Mouse (Mus musculus) lung, embryonic 14.5 days (tissue): Measurements from ENCODE around the gene Myh3. TPM values are rescaled to one million over a fixed set of nuclear protein-coding genes. Genes with fewer than 3 reads are reported as not detected.
A peak's percentile ranks its signal among the peaks of the same experiment; 100 is the strongest.

Experiments
- ATAC-seq: fragments of 200-750 bp; cut with Nextera tagmentation; 2 replicates; pipeline ENCODE4 v1.8.0; 2017; ENCODE audit warnings: mild to moderate bottlenecking, moderate TSS enrichment, moderate library complexity; ENCODE audit not compliant: insufficient read depth
- DNase-seq: peaks from one replicate; pipeline ENCODE4 v3.0.0-alpha.2; 2015
- H3K27ac ChIP-seq: fragments of 300-500 bp; sonication (generic); 2 replicates; pipeline ENCODE4 v1.5.1; 2014; ENCODE audit warnings: low read depth, mild to moderate bottlenecking, moderate library complexity
- H3K27me3 ChIP-seq: fragments of 300-500 bp; sonication (generic); 2 replicates; pipeline ENCODE4 v1.6.1; 2014; ENCODE audit warnings: low read length, control low read depth; ENCODE audit not compliant: insufficient read depth
- H3K36me3 ChIP-seq: fragments of 300-500 bp; sonication (generic); 2 replicates; pipeline ENCODE4 v1.6.1; 2014; ENCODE audit warnings: control low read depth; ENCODE audit not compliant: insufficient read depth
- H3K4me1 ChIP-seq: fragments of 300-500 bp; sonication (generic); 2 replicates; pipeline ENCODE4 v1.6.1; 2014; ENCODE audit warnings: antibody characterized with exemption, control low read depth; ENCODE audit not compliant: insufficient read depth
- H3K4me2 ChIP-seq: fragments of 300-500 bp; sonication (generic); 2 replicates; pipeline ENCODE4 v1.6.1; 2014; ENCODE audit warnings: mild to moderate bottlenecking
- H3K4me3 ChIP-seq: fragments of 300-500 bp; sonication (generic); 2 replicates; pipeline ENCODE4 v1.5.1; 2014; ENCODE audit warnings: low read depth, low read length
- H3K9ac ChIP-seq: fragments of 300-500 bp; sonication (generic); 2 replicates; pipeline ENCODE4 v1.6.1; 2014
- H3K9me3 ChIP-seq: fragments of 300-500 bp; sonication (generic); 2 replicates; pipeline ENCODE4 v1.6.1; 2016; ENCODE audit warnings: low read depth, low read length, control low read depth
- CTCF ChIP-seq: IDR thresholded peaks from 2 replicates; pipeline ENCODE4 v1.5.1; 2016; ENCODE audit warnings: antibody characterized with exemption, low read depth
- WGBS: fragments of 180-500 bp; shearing (Covaris S2); extraction: QIAGEN DNeasy Blood & Tissue Kit; methylation state at CpG from one replicate; pipeline ENCODE4 v1.1.7; 2014; 5-methylcytosine and 5-hydroxymethylcytosine counted together
- polyA plus RNA-seq: library from polyadenylated mRNA; unstranded; fragments of >200 nt; fragmentation: Nextera tagmentation; extraction: Ambion mirVana; gene quantifications from 2 replicates; pipeline ENCODE4 v1.2.1, GENCODE M21; 2014

Gene Myh3
- polyA plus RNA-seq, 1 experiment from 2014 or later: 0.17 TPM

GRCm38 (mm10) chr11:67093201-67093600 lies 15.1 kb downstream of the Myh3 start:
- no peaks in the 10 kb centered on the region for H3K36me3 ChIP-seq
- no peak overlapping the region for H3K4me3 ChIP-seq
- 66% methylated on average over 9 of the region's 9 CpGs for WGBS
- no peak for TF ChIP-seq CTCF
- no peak overlapping the region for H3K9ac ChIP-seq
- no peak overlapping the region for H3K4me2 ChIP-seq
- H3K9me3 ChIP-seq: no peaks in the 10 kb centered on the region
- no peaks in the 10 kb centered on the region; the same call in 1 of the 2 replicates for H3K27me3 ChIP-seq
- DNase-seq (no peak), ATAC-seq (no peak)
- H3K4me1 ChIP-seq: no peaks in the 10 kb centered on the region
- H3K27ac ChIP-seq: no peak overlapping the region

DNA sequence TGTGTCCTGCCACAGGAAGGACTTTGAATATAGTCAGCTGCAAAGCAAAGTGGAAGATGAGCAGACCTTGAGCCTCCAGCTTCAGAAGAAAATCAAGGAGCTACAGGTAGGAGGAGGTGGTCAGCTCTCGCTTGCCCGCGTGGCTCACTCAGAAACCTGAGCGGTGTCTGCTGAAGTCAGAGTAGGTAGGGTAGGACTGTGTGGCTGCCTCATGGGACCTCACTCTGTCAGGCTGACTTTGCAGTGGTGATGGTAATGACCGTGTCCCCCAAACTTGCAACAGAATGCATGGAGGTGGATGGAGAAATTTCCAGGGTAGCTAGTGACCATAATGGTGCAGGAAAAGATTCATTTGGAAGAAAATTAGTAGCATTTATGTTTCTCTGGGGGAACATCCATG lies 15.6 kb downstream of the Myh3 start:
- WGBS: 94% methylated on average over 5 of the region's 5 CpGs
- Histone ChIP-seq H3K4me3 (no peak overlapping the region), H3K27me3 (no peaks in the 10 kb centered on the region; the same call in 1 of the 2 replicates), H3K27ac (no peak overlapping the region), H3K4me2 (no peak overlapping the region), H3K9ac (no peak overlapping the region), H3K9me3 (no peaks in the 10 kb centered on the region), H3K36me3 (no peaks in the 10 kb centered on the region), H3K4me1 (no peaks in the 10 kb centered on the region)
- ATAC-seq (no peak), DNase-seq (no peak)
- no peak for TF ChIP-seq CTCF

DNA sequence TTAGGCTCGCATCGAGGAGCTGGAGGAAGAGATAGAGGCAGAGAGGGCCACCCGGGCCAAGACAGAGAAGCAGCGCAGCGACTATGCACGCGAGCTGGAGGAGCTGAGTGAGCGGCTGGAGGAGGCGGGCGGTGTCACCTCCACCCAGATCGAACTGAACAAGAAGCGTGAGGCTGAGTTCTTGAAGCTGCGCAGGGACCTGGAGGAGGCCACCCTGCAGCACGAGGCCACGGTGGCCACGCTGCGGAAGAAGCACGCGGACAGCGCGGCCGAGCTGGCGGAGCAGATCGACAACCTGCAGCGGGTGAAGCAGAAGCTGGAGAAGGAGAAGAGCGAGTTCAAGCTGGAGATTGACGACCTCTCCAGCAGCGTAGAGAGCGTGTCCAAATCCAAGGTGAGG lies 16.4 kb downstream of the Myh3 start:
- Histone ChIP-seq H3K9ac (no peak overlapping the region), H3K36me3 (no peaks in the 10 kb centered on the region), H3K4me2 (no peak overlapping the region; the same call in 1 of the 2 replicates), H3K9me3 (no peaks in the 10 kb centered on the region), H3K4me1 (no peaks in the 10 kb centered on the region), H3K27me3 (no peaks in the 10 kb centered on the region; the same call in 1 of the 2 replicates), H3K4me3 (no peak overlapping the region), H3K27ac (no peak overlapping the region)
- no peak for ATAC-seq
- 60% methylated on average over 29 of the region's 29 CpGs for WGBS
- no peak for DNase-seq
- TF ChIP-seq CTCF: no peak

DNA sequence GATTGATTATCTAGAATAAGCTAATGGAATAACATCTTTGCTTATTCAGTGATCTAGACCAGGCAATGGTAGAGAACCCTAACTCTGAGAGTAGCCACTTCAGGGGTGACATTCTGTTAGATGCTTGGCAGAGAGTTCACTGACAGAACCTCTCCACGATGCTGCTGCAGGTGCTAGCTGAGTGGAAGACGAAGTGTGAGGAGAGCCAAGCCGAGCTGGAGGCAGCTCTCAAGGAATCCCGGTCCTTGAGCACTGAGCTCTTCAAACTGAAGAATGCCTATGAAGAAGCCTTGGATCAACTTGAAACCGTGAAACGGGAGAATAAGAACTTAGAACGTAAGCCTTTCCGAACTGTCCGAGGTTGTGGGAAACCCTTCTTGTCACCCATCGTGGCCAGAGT lies 19.6 kb downstream of the Myh3 start:
- no peak overlapping the region for H3K9ac ChIP-seq
- TF ChIP-seq CTCF: no peak
- no peak for ATAC-seq

DNA sequence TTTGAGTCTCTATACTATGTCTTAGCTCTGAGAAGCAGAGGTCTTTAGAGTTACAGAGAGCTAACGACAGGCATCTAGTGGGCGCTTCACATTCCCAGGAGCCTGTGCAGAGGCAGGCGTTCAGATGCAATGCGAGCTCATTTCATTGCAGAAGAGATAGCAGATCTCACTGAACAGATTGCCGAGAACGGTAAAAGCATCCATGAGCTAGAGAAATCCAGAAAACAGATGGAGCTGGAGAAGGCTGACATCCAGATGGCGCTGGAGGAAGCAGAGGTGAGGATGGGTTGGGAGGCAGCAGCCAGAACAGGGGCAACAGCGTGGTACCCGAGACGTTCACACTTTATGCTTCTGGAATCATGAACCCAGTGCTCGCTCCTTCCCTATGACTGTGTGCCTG lies 20.3 kb downstream of the Myh3 start:
- H3K36me3 ChIP-seq: no peaks in the 10 kb centered on the region
- WGBS: 76% methylated on average over 11 of the region's 11 CpGs
- no peak for TF ChIP-seq CTCF

More for the DNA sequence above, 19.6 kb downstream of the Myh3 start:
- Histone ChIP-seq H3K27me3 (no peaks in the 10 kb centered on the region; the same call in 1 of the 2 replicates), H3K27ac (no peak overlapping the region), H3K4me2 (no peak overlapping the region), H3K9me3 (no peaks in the 10 kb centered on the region), H3K36me3 (no peaks in the 10 kb centered on the region), H3K4me1 (no peaks in the 10 kb centered on the region), H3K4me3 (no peak overlapping the region)
- WGBS: 81% methylated on average over 10 of the region's 10 CpGs
- DNase-seq: no peak

DNA sequence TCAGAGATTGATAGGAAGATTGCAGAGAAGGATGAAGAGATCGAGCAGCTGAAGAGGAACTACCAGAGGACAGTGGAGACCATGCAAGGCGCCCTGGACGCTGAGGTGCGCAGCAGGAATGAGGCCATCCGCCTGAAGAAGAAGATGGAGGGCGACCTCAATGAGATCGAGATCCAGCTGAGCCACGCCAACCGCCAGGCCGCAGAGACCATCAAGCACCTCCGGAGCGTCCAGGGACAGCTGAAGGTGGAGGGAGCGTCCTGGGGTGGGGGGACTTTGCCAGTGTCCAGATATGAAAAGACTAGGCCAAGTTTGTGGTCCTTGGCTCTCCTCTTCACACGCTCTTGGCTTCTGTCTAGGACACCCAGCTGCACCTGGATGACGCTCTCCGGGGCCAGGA lies 21.1 kb downstream of the Myh3 start:
- DNase-seq (no peak), ATAC-seq (no peak)
- Histone ChIP-seq H3K4me2 (no peak overlapping the region), H3K9ac (no peak overlapping the region), H3K27ac (no peak overlapping the region), H3K9me3 (no peaks in the 10 kb centered on the region), H3K27me3 (no peaks in the 10 kb centered on the region), H3K4me1 (no peaks in the 10 kb centered on the region), H3K4me3 (no peak overlapping the region), H3K36me3 (no peaks in the 10 kb centered on the region)
- TF ChIP-seq CTCF: no peak
- WGBS: 88% methylated on average over 16 of the region's 16 CpGs

More for the DNA sequence above, 20.3 kb downstream of the Myh3 start:
- no peak for DNase-seq
- H3K4me3 ChIP-seq: no peak overlapping the region
- H3K9me3 ChIP-seq: no peaks in the 10 kb centered on the region
- no peak overlapping the region for H3K4me2 ChIP-seq
- H3K27me3 ChIP-seq: no peaks in the 10 kb centered on the region; the same call in 1 of the 2 replicates
- H3K9ac ChIP-seq: no peak overlapping the region
- no peak for ATAC-seq
- H3K27ac ChIP-seq: no peak overlapping the region
- H3K4me1 ChIP-seq: no peaks in the 10 kb centered on the region

GRCm38 (mm10) chr11:67100169-67100568 lies 22.1 kb downstream of the Myh3 start:
- H3K4me2 ChIP-seq: no peak overlapping the region
- DNase-seq: peak; percentile 73
- no peaks in the 10 kb centered on the region for H3K27me3 ChIP-seq
- no peaks in the 10 kb centered on the region for H3K4me1 ChIP-seq
- WGBS: 29% methylated on average over 6 of the region's 6 CpGs
- H3K9ac ChIP-seq: no peak overlapping the region
- peak; percentile 64 for TF ChIP-seq CTCF
- ATAC-seq: no peak
- no peaks in the 10 kb centered on the region for H3K9me3 ChIP-seq
- H3K27ac ChIP-seq: no peak overlapping the region
- no peak overlapping the region for H3K4me3 ChIP-seq
- no peaks in the 10 kb centered on the region for H3K36me3 ChIP-seq

- Histone ChIP-seq H3K4me1 (no peaks in the 10 kb centered on the region), H3K36me3 (no peaks in the 10 kb centered on the region), H3K9me3 (no peaks in the 10 kb centered on the region), H3K27ac (no peak overlapping the region), H3K9ac (no peak overlapping the region), H3K4me2 (no peak overlapping the region), H3K4me3 (no peak overlapping the region), H3K27me3 (no peaks in the 10 kb centered on the region)
- DNase-seq: peak; percentile 65
- peak; percentile 68 for TF ChIP-seq CTCF
- WGBS: 23% methylated on average over 8 of the region's 8 CpGs
- ATAC-seq: no peak
Measured at GRCm38 (mm10) chr11:67101713-67102112, 23.6 kb downstream of the Myh3 start.
